Mouse (Mus musculus) limb, embryonic 12.5 days (tissue): Measurements from ENCODE around the gene Dda1. TPM values are rescaled to one million over a fixed set of nuclear protein-coding genes. Genes with fewer than 3 reads are reported as not detected.
"Not testable (repeated sequence)": the region's sequence is repeated elsewhere in the genome, so short reads cannot be mapped to it uniquely, and the experiment has no call there.

Experiments used
- ATAC-seq: fragments of 200-750 bp; cut with Nextera tagmentation; 2 replicates; pipeline ENCODE4 v1.8.0; 2017; ENCODE audit warnings: low read depth, moderate TSS enrichment; ENCODE audit not compliant: insufficient number of reproducible peaks, insufficient read depth, low FRiP score, low TSS enrichment
- H3K27ac ChIP-seq: fragments of 300-500 bp; sonication (generic); 2 replicates; pipeline ENCODE4 v1.5.1; 2016; ENCODE audit warnings: mild to moderate bottlenecking, moderate library complexity
- H3K27me3 ChIP-seq: fragments of 300-500 bp; sonication (generic); 2 replicates; pipeline ENCODE4 v1.6.1; 2016; ENCODE audit warnings: mild to moderate bottlenecking, moderate library complexity
- H3K36me3 ChIP-seq: fragments of 300-500 bp; sonication (generic); 2 replicates; pipeline ENCODE4 v1.6.1; 2016; ENCODE audit warnings: mild to moderate bottlenecking, moderate library complexity
- H3K4me1 ChIP-seq: fragments of 300-500 bp; sonication (generic); replicated peaks from 2 replicates; pipeline ENCODE4 v1.6.1; 2016
- H3K4me2 ChIP-seq: fragments of 300-500 bp; sonication (generic); 2 replicates; pipeline ENCODE4 v1.6.1; 2016; ENCODE audit warnings: mild to moderate bottlenecking, moderate library complexity
- H3K4me3 ChIP-seq: fragments of 300-500 bp; sonication (generic); replicated peaks from 2 replicates; pipeline ENCODE4 v1.5.1; 2016; ENCODE audit warnings: mild to moderate bottlenecking
- H3K9ac ChIP-seq: fragments of 300-500 bp; sonication (generic); replicated peaks from 2 replicates; pipeline ENCODE4 v1.6.1; 2016; ENCODE audit warnings: mild to moderate bottlenecking, moderate library complexity
- H3K9me3 ChIP-seq: fragments of 300-500 bp; sonication (generic); 2 replicates; pipeline ENCODE4 v1.6.1; 2016; ENCODE audit warnings: mild to moderate bottlenecking, moderate library complexity
- WGBS: fragments of 180-500 bp; shearing (Covaris S2); methylation state at CpG from one replicate; pipeline ENCODE4 v1.1.7; 2016; 5-methylcytosine and 5-hydroxymethylcytosine counted together
- polyA plus RNA-seq: library from polyadenylated mRNA; unstranded; fragments of >200 nt; fragmentation: Nextera tagmentation; extraction: Ambion mirVana; gene quantifications from 2 replicates; pipeline ENCODE4 v1.2.1, GENCODE M21; 2016

The Dda1 gene
- polyA plus RNA-seq, 1 experiment from 2014 or later, result 106 TPM

DNA sequence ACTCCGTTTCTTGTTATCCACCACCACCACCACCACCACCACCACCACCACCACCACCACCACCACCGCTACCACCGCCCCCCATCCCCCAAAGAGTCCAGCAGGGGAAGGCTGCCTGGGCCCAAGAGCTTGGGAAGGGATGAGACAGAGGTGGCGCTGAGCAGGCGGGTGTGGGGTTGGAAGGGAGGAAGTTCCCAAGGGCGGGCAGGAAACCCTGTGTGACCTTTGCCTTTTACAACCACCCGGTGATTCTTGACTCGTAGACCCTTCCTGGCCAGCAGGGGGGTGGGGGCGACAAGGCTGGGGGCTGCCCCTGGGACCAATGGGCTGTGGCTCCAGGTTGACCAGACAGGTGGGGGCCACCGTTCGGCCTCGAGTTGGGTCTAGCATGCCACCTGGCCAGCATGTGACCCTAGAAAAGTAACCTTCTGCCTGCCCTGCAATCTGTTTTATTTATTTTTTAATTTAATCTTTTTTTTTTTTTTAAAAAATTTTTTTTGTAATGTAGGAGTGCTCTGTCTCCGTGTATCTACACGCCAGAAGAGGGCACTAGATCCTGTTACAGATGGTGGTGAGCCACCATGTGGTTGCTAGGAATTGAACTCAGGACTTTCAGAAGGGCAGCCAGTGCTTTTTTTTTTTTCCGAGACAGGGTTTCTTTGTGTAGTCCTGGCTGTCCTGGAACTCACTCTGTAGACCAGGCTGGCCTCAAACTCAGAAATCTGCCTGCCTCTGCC lies 44.2 kb downstream of the Dda1 start:
- H3K9ac ChIP-seq, result no peak overlapping the region
- no peaks in the 10 kb centered on the region for H3K4me1 ChIP-seq
- H3K27me3 ChIP-seq, result peaks cover 35% of the 10 kb centered on the region
- no peak for ATAC-seq
- no peaks in the 10 kb centered on the region for H3K9me3 ChIP-seq
- no peaks in the 10 kb centered on the region for H3K36me3 ChIP-seq
- no peak overlapping the region for H3K27ac ChIP-seq
- no peak overlapping the region for H3K4me2 ChIP-seq
- H3K4me3 ChIP-seq, result no peak overlapping the region
- WGBS, result 68% methylated on average over 15 of the region's 15 CpGs

DNA sequence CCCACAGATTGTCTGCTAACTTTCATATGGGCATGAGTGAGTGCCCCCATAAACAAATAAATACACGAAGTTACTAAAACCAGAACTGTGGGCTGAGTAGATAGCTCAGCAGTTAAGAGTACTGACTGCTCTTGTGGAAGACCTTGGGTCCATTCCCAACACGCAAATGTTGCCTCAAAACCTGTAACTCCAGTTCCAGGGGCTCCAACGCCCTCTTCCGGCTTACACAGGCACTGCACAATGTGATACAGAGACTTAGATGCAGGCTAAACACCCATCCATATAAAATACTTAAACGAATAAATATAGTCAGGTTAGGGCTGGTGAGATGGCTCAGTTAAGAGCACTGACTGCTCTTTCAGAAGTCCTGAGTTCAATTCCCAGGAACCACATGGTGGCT lies 46.0 kb downstream of the Dda1 start:
- no peak for ATAC-seq

DNA sequence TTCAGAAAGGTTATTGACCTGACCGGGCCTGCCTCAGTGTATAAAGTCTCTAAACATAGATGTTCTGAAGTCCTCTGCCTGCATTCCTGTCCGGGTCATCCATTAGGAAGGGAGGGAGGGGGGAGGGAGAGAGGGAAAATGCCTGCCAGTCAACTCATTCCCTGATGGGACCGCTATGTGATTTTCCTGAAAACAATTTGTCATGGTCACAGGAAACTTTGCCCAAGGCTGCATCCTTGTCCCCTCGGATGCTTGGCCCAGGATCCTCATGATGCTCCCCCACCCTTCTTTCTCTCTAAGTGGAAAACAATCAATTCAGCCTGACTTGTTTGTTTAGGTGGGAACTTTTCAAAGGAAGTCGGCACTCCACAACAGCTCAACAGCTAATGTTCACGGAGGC lies 47.8 kb downstream of the Dda1 start:
- 0 out of 2 replicates have a peak, but pooled peaks cover 5% of the 10 kb centered on the region for H3K4me1 ChIP-seq
- no peaks in the 10 kb centered on the region for H3K36me3 ChIP-seq
- H3K27ac ChIP-seq, result no peak overlapping the region
- no peaks in the 10 kb centered on the region for H3K9me3 ChIP-seq
- no peak for ATAC-seq
- H3K27me3 ChIP-seq, result peaks cover under 1% of the 10 kb centered on the region; the same call in 1 of the 2 replicates
- no peak overlapping the region for H3K4me2 ChIP-seq
- WGBS, result 18% methylated on average over 6 of the region's 6 CpGs
- H3K9ac ChIP-seq, result no peak overlapping the region
- H3K4me3 ChIP-seq, result no peak overlapping the region

More for the DNA sequence above, 46.0 kb downstream of the Dda1 start:
- 68% methylated on average over 5 of the region's 5 CpGs for WGBS
- Histone ChIP-seq H3K36me3 (no peaks in the 10 kb centered on the region), H3K27ac (no peak overlapping the region), H3K4me3 (no peak overlapping the region), H3K9ac (no peak overlapping the region), H3K4me2 (no peak overlapping the region), H3K4me1 (no peaks in the 10 kb centered on the region), H3K9me3 (no peaks in the 10 kb centered on the region), H3K27me3 (peaks cover 18% of the 10 kb centered on the region)

DNA sequence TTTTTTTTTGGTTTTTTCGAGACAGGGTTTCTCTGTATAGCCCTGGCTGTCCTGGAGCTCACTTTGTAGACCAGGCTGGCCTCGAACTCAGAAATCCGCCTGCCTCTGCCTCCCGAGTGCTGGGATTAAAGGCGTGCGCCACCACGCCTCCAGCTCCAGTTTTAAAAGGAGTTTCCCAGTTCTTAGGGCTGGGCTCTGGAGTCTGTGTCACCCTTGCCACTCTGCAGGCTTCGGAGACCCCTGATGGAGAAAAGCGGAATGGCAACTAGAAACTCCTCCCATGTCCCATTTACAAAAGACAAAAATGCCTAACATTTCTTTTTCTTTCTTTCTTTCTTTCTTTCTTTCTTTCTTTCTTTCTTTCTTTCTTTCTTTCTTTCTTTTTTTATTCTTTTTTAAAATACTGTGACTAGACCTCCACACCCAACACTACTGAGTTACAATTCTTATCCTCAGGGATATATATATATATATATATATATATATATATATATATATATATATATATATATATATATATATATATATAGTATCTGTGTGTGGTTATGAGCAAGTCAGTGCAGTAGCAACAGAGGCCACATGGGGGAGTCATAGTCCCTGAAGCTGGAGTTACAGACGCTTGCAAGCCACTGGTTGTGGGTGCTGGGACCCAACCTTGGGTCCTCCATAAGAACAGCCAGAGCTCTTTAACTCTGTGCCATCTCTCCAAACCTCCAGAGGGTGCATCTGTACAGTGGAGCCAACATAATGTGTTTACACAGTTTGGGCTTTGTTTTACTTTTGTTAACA lies 50.2 kb downstream of the Dda1 start:
- peaks cover 20% of the 10 kb centered on the region for H3K27me3 ChIP-seq
- not testable (repeated sequence) for H3K27ac ChIP-seq, ATAC-seq, H3K4me2 ChIP-seq, H3K4me3 ChIP-seq, H3K4me1 ChIP-seq, H3K36me3 ChIP-seq, H3K9me3 ChIP-seq, H3K9ac ChIP-seq
- 38% methylated on average over 10 of the region's 10 CpGs for WGBS

DNA sequence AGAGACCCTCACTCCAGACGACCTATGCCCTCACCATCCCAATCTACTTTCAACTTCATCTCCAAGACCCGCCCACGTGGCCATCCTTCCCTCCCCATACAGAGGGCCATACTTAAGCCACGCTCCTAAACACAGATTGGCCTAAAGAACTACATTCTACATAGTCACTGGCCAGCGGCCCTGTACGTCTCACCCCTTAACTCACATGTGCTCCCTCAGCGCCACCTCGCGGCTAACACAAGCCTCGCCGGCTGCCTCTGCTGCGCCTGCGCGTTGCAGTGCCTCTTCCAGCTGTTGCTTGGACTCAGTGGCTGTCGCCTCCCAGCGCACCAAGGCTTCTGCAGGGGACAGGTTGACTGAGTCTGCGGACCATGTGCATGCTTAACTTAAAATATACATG lies 52.6 kb downstream of the Dda1 start:
- peaks cover 45% of the 10 kb centered on the region for H3K27me3 ChIP-seq
- H3K9me3 ChIP-seq, result no peaks in the 10 kb centered on the region
- ATAC-seq, result peak; percentile 79; the same call in 1 of the 2 replicates
- H3K36me3 ChIP-seq, result no peaks in the 10 kb centered on the region
- H3K9ac ChIP-seq, result no peak overlapping the region; the same call in 1 of the 2 replicates
- H3K4me3 ChIP-seq, result no peak overlapping the region
- H3K4me1 ChIP-seq, result peaks cover 10% of the 10 kb centered on the region; the same call in 1 of the 2 replicates
- peak overlapping the region; percentile 35 for H3K4me2 ChIP-seq
- H3K27ac ChIP-seq, result no peak overlapping the region
- 4% methylated on average over 17 of the region's 17 CpGs for WGBS

DNA sequence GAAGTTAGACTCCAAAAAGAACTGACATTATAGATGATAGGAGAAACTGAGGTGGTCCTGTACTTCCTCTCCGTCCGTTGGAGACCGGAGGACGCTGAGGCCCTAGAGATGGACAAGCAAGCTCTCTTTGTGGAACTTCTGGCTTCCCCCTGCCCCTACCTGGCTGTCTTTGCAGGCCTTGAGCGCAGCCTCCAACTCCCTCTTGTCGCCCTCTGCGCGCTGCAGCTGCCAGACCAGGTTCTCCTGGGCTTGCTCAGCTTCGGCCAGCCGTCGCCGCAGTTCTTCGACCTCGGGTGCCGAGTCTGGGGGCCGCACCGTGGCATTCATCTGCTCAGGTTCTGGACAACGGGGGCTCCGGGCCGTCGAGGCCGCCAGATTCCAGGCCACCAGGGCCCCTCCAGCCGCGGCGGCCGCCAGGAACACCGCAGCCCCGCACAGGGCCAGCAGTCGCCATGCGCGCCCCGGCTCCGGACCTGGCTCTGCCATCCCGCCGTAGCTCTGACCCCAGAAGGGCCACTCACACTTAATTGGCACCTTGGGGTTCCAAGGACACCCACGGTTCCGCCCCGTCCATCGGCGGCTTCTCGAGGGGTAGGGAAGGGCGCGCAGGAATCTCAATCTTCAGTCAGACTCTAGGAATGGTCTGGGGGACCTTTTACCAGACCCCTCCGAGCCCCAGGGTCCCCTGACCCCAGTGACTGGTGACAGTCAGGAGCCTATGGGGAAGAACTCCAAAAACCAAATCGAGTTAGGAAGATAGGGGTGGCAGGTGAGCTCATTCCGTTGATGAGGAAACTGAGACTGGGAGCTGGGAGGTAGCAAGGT lies 56.4 kb downstream of the Dda1 start, which contains the start of gene Ccdc194:
Ccdc194 (minus strand) TSS at position 486 of the 825 bp plus-strand sequence.
- WGBS, result 6% methylated on average over 46 of the region's 46 CpGs

More for the DNA sequence above, 56.4 kb downstream of the Dda1 start, which contains the start of gene Ccdc194:
- Histone ChIP-seq H3K4me2 (peak within 1 kb of the TSS; percentile 44), H3K36me3 (no peaks in the 10 kb centered on the region), H3K27me3 (peaks cover 61% of the 10 kb centered on the region), H3K4me1 (peaks cover 13% of the 10 kb centered on the region; the same call in 1 of the 2 replicates), H3K27ac (no peak within 1 kb of the TSS), H3K9ac (no peak within 1 kb of the TSS), H3K4me3 (peak within 1 kb of the TSS; percentile 28), H3K9me3 (no peaks in the 10 kb centered on the region)
- ATAC-seq, result no peak

Other genes starting within 250 kb of the Dda1 start
- gene Myo9b, start 196.5 kb upstream of the Dda1 start, polyA plus RNA-seq, result 28.8 and 37.1 TPM in 2 replicates
- gene Haus8, start 196.3 kb upstream of the Dda1 start, polyA plus RNA-seq, result 56.1 and 59.1 TPM in 2 replicates
- gene Use1, start 102.4 kb upstream of the Dda1 start, polyA plus RNA-seq, result 92.7 and 100 TPM in 2 replicates
- 4.2 and 4.9 TPM in 2 replicates for gene Ocel1, start 97.9 kb upstream of the Dda1 start, polyA plus RNA-seq
- gene Nr2f6, start 87.2 kb upstream of the Dda1 start, polyA plus RNA-seq, result 65.8 and 72.4 TPM in 2 replicates
- gene Ushbp1, start 73.4 kb upstream of the Dda1 start, polyA plus RNA-seq, result 7.0 and 7.1 TPM in 2 replicates
- 96.9 TPM in 2 replicates for gene Babam1, start 72.3 kb upstream of the Dda1 start, polyA plus RNA-seq
- 41.5 and 44.1 TPM in 2 replicates for gene Ankle1, start 63.2 kb upstream of the Dda1 start, polyA plus RNA-seq
- 78.2 and 82.8 TPM in 2 replicates for gene Abhd8, start 5.5 kb upstream of the Dda1 start, polyA plus RNA-seq
- 180 and 203 TPM in 2 replicates for gene Mrpl34, start 4.2 kb upstream of the Dda1 start, polyA plus RNA-seq
- 6.8 and 6.9 TPM in 2 replicates for gene Ano8, start 16.8 kb downstream of the Dda1 start, polyA plus RNA-seq
- 22.1 and 23.2 TPM in 2 replicates for gene Gtpbp3, start 18.9 kb downstream of the Dda1 start, polyA plus RNA-seq
- gene Plvap, start 42.6 kb downstream of the Dda1 start, polyA plus RNA-seq, result 59.2 and 62.5 TPM in 2 replicates
- gene Ccdc194, start 56.5 kb downstream of the Dda1 start, polyA plus RNA-seq, result 0.25 and 0.49 TPM in 2 replicates
- 8.1 and 11.3 TPM in 2 replicates for gene Bst2, start 68.3 kb downstream of the Dda1 start, polyA plus RNA-seq
- 64.3 and 69.1 TPM in 2 replicates for gene Mvb12a, start 73.7 kb downstream of the Dda1 start, polyA plus RNA-seq
- gene Tmem221, start 89.7 kb downstream of the Dda1 start, polyA plus RNA-seq, result 0.13 and 0.26 TPM in 2 replicates
- not detected in 2 replicates for gene Nxnl1, start 97.4 kb downstream of the Dda1 start, polyA plus RNA-seq
- 45.5 and 50.0 TPM in 2 replicates for gene Slc27a1, start 99.7 kb downstream of the Dda1 start, polyA plus RNA-seq
- gene Pgls, start 123.0 kb downstream of the Dda1 start, polyA plus RNA-seq, result 228 and 243 TPM in 2 replicates
- gene Fam129c, start 128.4 kb downstream of the Dda1 start, polyA plus RNA-seq, result 4.6 and 6.6 TPM in 2 replicates
- 61.4 and 65.9 TPM in 2 replicates for gene Colgalt1, start 141.8 kb downstream of the Dda1 start, polyA plus RNA-seq
- gene Unc13a, start 202.6 kb downstream of the Dda1 start, polyA plus RNA-seq, result 0.60 and 0.86 TPM in 2 replicates
- gene Jak3, start 207.1 kb downstream of the Dda1 start, polyA plus RNA-seq, result 3.8 and 4.4 TPM in 2 replicates
- 0.54 and 0.64 TPM in 2 replicates for gene Insl3, start 220.0 kb downstream of the Dda1 start, polyA plus RNA-seq
- gene B3gnt3, start 232.6 kb downstream of the Dda1 start, polyA plus RNA-seq, result 0.70 and 1.1 TPM in 2 replicates